Mouse (Mus musculus): Measurements from ENCODE around the gene Insig1. TPM values are rescaled to one million over a fixed set of nuclear protein-coding genes. Genes with fewer than 3 reads are reported as not detected.

Insig1 gene
- polyA plus RNA-seq, 1 experiment from 2014 or later = 78.8 TPM

GRCm38 (mm10) chr5:28037172-28037591, 34.0 kb upstream of the Insig1 start:
- Histone ChIP-seq H3K9me3 (ENCODE audit: control insufficient read depth, low read length) (no peaks in the 10 kb centered on the region), H3K4me3 (ENCODE audit: low read depth, low read length) (no peak overlapping the region), H3K4me2 (ENCODE audit: low read depth, severe bottlenecking) (no peak overlapping the region), H3K27ac (replicated peaks; ENCODE audit: low read depth, low read length) (no peak overlapping the region), H3K27me3 (ENCODE audit: control insufficient read depth, insufficient read depth, low read length) (no peaks in the 10 kb centered on the region), H3K36me3 (ENCODE audit: control insufficient read depth, insufficient read depth, low read length) (no peaks in the 10 kb centered on the region), H3K4me1 (ENCODE audit: control insufficient read depth, insufficient read depth, low read length) (peaks cover 7% of the 10 kb centered on the region), H3K9ac (ENCODE audit: low read length) (no peak overlapping the region)
- DNase-seq (ENCODE audit: low spot score) (no peak), ATAC-seq (ENCODE audit: insufficient number of reproducible peaks, low FRiP score, low TSS enrichment, low read depth) (no peak)
- WGBS = 2% methylated on average over 3 of the region's 3 CpGs

GRCm38 (mm10) chr5:28037639-28038038, 33.5 kb upstream of the Insig1 start:
- H3K27me3 ChIP-seq (ENCODE audit: control insufficient read depth, insufficient read depth, low read length) = no peaks in the 10 kb centered on the region
- H3K36me3 ChIP-seq (ENCODE audit: control insufficient read depth, insufficient read depth, low read length) = no peaks in the 10 kb centered on the region
- H3K9me3 ChIP-seq (ENCODE audit: control insufficient read depth, low read length) = no peaks in the 10 kb centered on the region
- H3K27ac ChIP-seq (replicated peaks; ENCODE audit: low read depth, low read length) = no peak overlapping the region
- no peak overlapping the region for H3K4me3 ChIP-seq (ENCODE audit: low read depth, low read length)
- ATAC-seq (ENCODE audit: insufficient number of reproducible peaks, low FRiP score, low TSS enrichment, low read depth) (no peak), DNase-seq (ENCODE audit: low spot score) (no peak)
- H3K4me2 ChIP-seq (ENCODE audit: low read depth, severe bottlenecking) = no peak overlapping the region
- 63% methylated on average over 5 of the region's 5 CpGs for WGBS
- H3K9ac ChIP-seq (ENCODE audit: low read length) = no peak overlapping the region
- peaks cover 7% of the 10 kb centered on the region for H3K4me1 ChIP-seq (ENCODE audit: control insufficient read depth, insufficient read depth, low read length)

GRCm38 (mm10) chr5:28038115-28038514, 33.0 kb upstream of the Insig1 start:
- Histone ChIP-seq H3K27me3 (ENCODE audit: control insufficient read depth, insufficient read depth, low read length) (no peaks in the 10 kb centered on the region), H3K36me3 (ENCODE audit: control insufficient read depth, insufficient read depth, low read length) (no peaks in the 10 kb centered on the region), H3K9me3 (ENCODE audit: control insufficient read depth, low read length) (no peaks in the 10 kb centered on the region), H3K4me1 (ENCODE audit: control insufficient read depth, insufficient read depth, low read length) (peaks cover 7% of the 10 kb centered on the region), H3K4me3 (ENCODE audit: low read depth, low read length) (no peak overlapping the region), H3K4me2 (ENCODE audit: low read depth, severe bottlenecking) (no peak overlapping the region), H3K27ac (replicated peaks; ENCODE audit: low read depth, low read length) (no peak overlapping the region), H3K9ac (ENCODE audit: low read length) (no peak overlapping the region)
- no peak for DNase-seq (ENCODE audit: low spot score)
- 67% methylated on average over 2 of the region's 2 CpGs for WGBS
- ATAC-seq (ENCODE audit: insufficient number of reproducible peaks, low FRiP score, low TSS enrichment, low read depth) = no peak

- no peaks in the 10 kb centered on the region for H3K36me3 ChIP-seq (ENCODE audit: control insufficient read depth, insufficient read depth, low read length)
- no peak overlapping the region for H3K4me3 ChIP-seq (ENCODE audit: low read depth, low read length)
- peaks cover 7% of the 10 kb centered on the region for H3K4me1 ChIP-seq (ENCODE audit: control insufficient read depth, insufficient read depth, low read length)
- no peak overlapping the region for H3K9ac ChIP-seq (ENCODE audit: low read length)
- H3K4me2 ChIP-seq (ENCODE audit: low read depth, severe bottlenecking) = no peak overlapping the region
- ATAC-seq (ENCODE audit: insufficient number of reproducible peaks, low FRiP score, low TSS enrichment, low read depth) (no peak), DNase-seq (ENCODE audit: low spot score) (no peak)
- no peaks in the 10 kb centered on the region for H3K27me3 ChIP-seq (ENCODE audit: control insufficient read depth, insufficient read depth, low read length)
- no peak overlapping the region for H3K27ac ChIP-seq (replicated peaks; ENCODE audit: low read depth, low read length)
- 83% methylated on average over 7 of the region's 7 CpGs for WGBS
- peaks cover 2% of the 10 kb centered on the region; the same call in 1 of the 2 replicates for H3K9me3 ChIP-seq (ENCODE audit: control insufficient read depth, low read length)
These were observed 31.2 kb upstream of the Insig1 start for GRCm38 (mm10) chr5:28039746-28040655.

GRCm38 (mm10) chr5:28040726-28041125, 30.4 kb upstream of the Insig1 start:
- Histone ChIP-seq H3K4me2 (ENCODE audit: low read depth, severe bottlenecking) (no peak overlapping the region), H3K27ac (replicated peaks; ENCODE audit: low read depth, low read length) (no peak overlapping the region), H3K9ac (ENCODE audit: low read length) (no peak overlapping the region), H3K36me3 (ENCODE audit: control insufficient read depth, insufficient read depth, low read length) (no peaks in the 10 kb centered on the region), H3K4me3 (ENCODE audit: low read depth, low read length) (no peak overlapping the region), H3K4me1 (ENCODE audit: control insufficient read depth, insufficient read depth, low read length) (peaks cover 7% of the 10 kb centered on the region), H3K27me3 (ENCODE audit: control insufficient read depth, insufficient read depth, low read length) (no peaks in the 10 kb centered on the region), H3K9me3 (ENCODE audit: control insufficient read depth, low read length) (peaks cover 3% of the 10 kb centered on the region; the same call in 1 of the 2 replicates)
- 86% methylated on average over 3 of the region's 3 CpGs for WGBS
- DNase-seq (ENCODE audit: low spot score) (no peak), ATAC-seq (ENCODE audit: insufficient number of reproducible peaks, low FRiP score, low TSS enrichment, low read depth) (no peak)

GRCm38 (mm10) chr5:28042021-28042420, 29.1 kb upstream of the Insig1 start:
- no peak for ATAC-seq (ENCODE audit: insufficient number of reproducible peaks, low FRiP score, low TSS enrichment, low read depth)
- Histone ChIP-seq H3K27ac (replicated peaks; ENCODE audit: low read depth, low read length) (no peak overlapping the region), H3K4me1 (ENCODE audit: control insufficient read depth, insufficient read depth, low read length) (peaks cover 5% of the 10 kb centered on the region), H3K27me3 (ENCODE audit: control insufficient read depth, insufficient read depth, low read length) (no peaks in the 10 kb centered on the region), H3K9ac (ENCODE audit: low read length) (no peak overlapping the region), H3K9me3 (ENCODE audit: control insufficient read depth, low read length) (peaks cover 3% of the 10 kb centered on the region; the same call in 1 of the 2 replicates), H3K4me3 (ENCODE audit: low read depth, low read length) (no peak overlapping the region), H3K36me3 (ENCODE audit: control insufficient read depth, insufficient read depth, low read length) (no peaks in the 10 kb centered on the region), H3K4me2 (ENCODE audit: low read depth, severe bottlenecking) (no peak overlapping the region)
- WGBS = 97% methylated on average over 3 of the region's 3 CpGs
- no peak for DNase-seq (ENCODE audit: low spot score)

GRCm38 (mm10) chr5:28042779-28043178, 28.4 kb upstream of the Insig1 start:
- Histone ChIP-seq H3K4me2 (ENCODE audit: low read depth, severe bottlenecking) (no peak overlapping the region), H3K4me3 (ENCODE audit: low read depth, low read length) (no peak overlapping the region), H3K27me3 (ENCODE audit: control insufficient read depth, insufficient read depth, low read length) (no peaks in the 10 kb centered on the region), H3K9ac (ENCODE audit: low read length) (no peak overlapping the region), H3K4me1 (ENCODE audit: control insufficient read depth, insufficient read depth, low read length) (no peaks in the 10 kb centered on the region; the same call in 1 of the 2 replicates), H3K36me3 (ENCODE audit: control insufficient read depth, insufficient read depth, low read length) (no peaks in the 10 kb centered on the region), H3K27ac (replicated peaks; ENCODE audit: low read depth, low read length) (no peak overlapping the region), H3K9me3 (ENCODE audit: control insufficient read depth, low read length) (peaks cover 3% of the 10 kb centered on the region; the same call in 1 of the 2 replicates)
- DNase-seq (ENCODE audit: low spot score) (no peak), ATAC-seq (ENCODE audit: insufficient number of reproducible peaks, low FRiP score, low TSS enrichment, low read depth) (no peak)
- 87% methylated on average over 2 of the region's 2 CpGs for WGBS

- ATAC-seq (ENCODE audit: insufficient number of reproducible peaks, low FRiP score, low TSS enrichment, low read depth) = no peak
- Histone ChIP-seq H3K36me3 (ENCODE audit: control insufficient read depth, insufficient read depth, low read length) (no peaks in the 10 kb centered on the region), H3K9me3 (ENCODE audit: control insufficient read depth, low read length) (peaks cover 3% of the 10 kb centered on the region; the same call in 1 of the 2 replicates), H3K4me3 (ENCODE audit: low read depth, low read length) (no peak overlapping the region), H3K27ac (replicated peaks; ENCODE audit: low read depth, low read length) (no peak overlapping the region), H3K9ac (ENCODE audit: low read length) (no peak overlapping the region), H3K27me3 (ENCODE audit: control insufficient read depth, insufficient read depth, low read length) (no peaks in the 10 kb centered on the region), H3K4me2 (ENCODE audit: low read depth, severe bottlenecking) (no peak overlapping the region), H3K4me1 (ENCODE audit: control insufficient read depth, insufficient read depth, low read length) (no peaks in the 10 kb centered on the region)
- DNase-seq (ENCODE audit: low spot score) = no peak
- 87% methylated on average over 5 of the region's 5 CpGs for WGBS
These were observed 27.8 kb upstream of the Insig1 start for GRCm38 (mm10) chr5:28043386-28043785.
